Comparison of ENCODE assay signal across 10 mouse cellular contexts in genomic region chr17:33828892-33829291, GRCm38 (mm10). TPM values are rescaled to one million over a fixed set of nuclear protein-coding genes. Genes with fewer than 3 reads are reported as not detected.
A peak's percentile ranks its signal among the peaks of the same experiment; 100 is the strongest.
DNase-seq lines count a peak whose midpoint lies in the region; ATAC-seq lines count a peak whose summit lies in the region.
"Had no signal": no experiment of that assay in that cellular context is flagged by ENCODE, and none has a peak within 500 bp of the region (broad histone marks: within the 10 kb centered on the region; RNA-seq: fewer than 3 reads in every experiment).

No protein-coding gene starts in this region.

- 50% methylated on average over 2 of the region's 2 CpGs for WGBS in kidney, embryonic 16.5 days

- H3K4me3 ChIP-seq in kidney, embryonic 16.5 days (ENCODE audit: low read length) = no peak overlapping the region

- H3K27ac ChIP-seq in kidney, embryonic 16.5 days (ENCODE audit: low read length) = no peak overlapping the region

- ATAC-seq in kidney, embryonic 16.5 days (ENCODE audit: low FRiP score, low TSS enrichment) = no peak; the same call in 1 of the 2 replicates

- H3K9me3 ChIP-seq in kidney, embryonic 16.5 days (ENCODE audit: low read length) = no peaks in the 10 kb centered on the region

- H3K9ac ChIP-seq in kidney, embryonic 16.5 days (replicated peaks; ENCODE audit: low read length) = no peak overlapping the region

- peaks cover 12% of the 10 kb centered on the region for H3K4me1 ChIP-seq in kidney, embryonic 16.5 days (ENCODE audit: insufficient read depth, low read length)

- peaks cover 43% of the 10 kb centered on the region for H3K36me3 ChIP-seq in kidney, embryonic 16.5 days (ENCODE audit: insufficient read depth, low read length)

- no peaks in the 10 kb centered on the region for H3K27me3 ChIP-seq in kidney, embryonic 16.5 days (ENCODE audit: insufficient read depth, low read length)

- peak; percentile 90 for DNase-seq in kidney, adult 11 months
- peak; percentile 77 for DNase-seq in cerebellum, adult 9-11 months
- DNase-seq in kidney, adult 8-10 months = peak; percentile 91 to 93
- peak; percentile 92 for DNase-seq in lung, postnatal 36 days
- no peak for DNase-seq in layer of hippocampus, adult 11-12 months (ENCODE audit: low spot score)
- no peak for DNase-seq in left cerebral cortex, adult 11 months (ENCODE audit: low spot score)
- DNase-seq in T-cell, adult 2 months (ENCODE audit: low spot score) = no peak

- no peak overlapping the region for H3K4me2 ChIP-seq in kidney, embryonic 16.5 days (replicated peaks; ENCODE audit: low read depth, low read length)

RNA-seq across cellular contexts. Expression of gene Ndufa7, which starts 4.5 kb away (rescaled TPM):
- 480 and 498 TPM in 2 replicates for polyA plus RNA-seq in kidney, embryonic 16.5 days (2015; fragmentation: Nextera tagmentation; extraction: Ambion mirVana)

RNA-seq across cellular contexts. Expression of gene Rps28, which starts 4.5 kb away (rescaled TPM):
- 796 and 818 TPM in 2 replicates for polyA plus RNA-seq in kidney, embryonic 16.5 days (2015; fragmentation: Nextera tagmentation; extraction: Ambion mirVana)

RNA-seq across cellular contexts. Expression of gene Cd320, which starts 14.0 kb away (rescaled TPM):
- polyA plus RNA-seq in kidney, embryonic 16.5 days (2015; fragmentation: Nextera tagmentation; extraction: Ambion mirVana) = 120 and 122 TPM in 2 replicates

RNA-seq across cellular contexts. Expression of gene Kank3, which starts 18.6 kb away (rescaled TPM):
- 65.0 and 73.5 TPM in 2 replicates for polyA plus RNA-seq in kidney, embryonic 16.5 days (2015; fragmentation: Nextera tagmentation; extraction: Ambion mirVana)

RNA-seq across cellular contexts. Expression of gene Gm7029, which starts 44.7 kb away (rescaled TPM):
- not detected in 2 replicates for polyA plus RNA-seq in kidney, embryonic 16.5 days (2015; fragmentation: Nextera tagmentation; extraction: Ambion mirVana)
- polyA plus RNA-seq: embryonic facial prominence, embryonic 11.5 days; urinary bladder, adult 2 months had no signal

Comparison
In these comparisons a context has a peak if more than half of its experiments do, and no peak if none do; other contexts are left out.
1. DNase-seq: peak in kidney, adult 11 months (single experiment), cerebellum, adult 9-11 months (single experiment), kidney, adult 8-10 months (2 of 2) and lung, postnatal 36 days (single experiment); none in layer of hippocampus, adult 11-12 months (single experiment), left cerebral cortex, adult 11 months (single experiment) and T-cell, adult 2 months (single experiment).